Mouse (Mus musculus) G1E (cell line): Measurements from ENCODE around the gene Shbg.

ENCODE experiments used
- CTCF ChIP-seq: IDR thresholded peaks from 2 replicates; pipeline ENCODE4 v1.5.1; 2012; ENCODE audit warnings: low read depth, low read length, inconsistent platforms, mixed read lengths
- POLR2AphosphoS5 ChIP-seq: IDR thresholded peaks from 2 replicates; pipeline ENCODE4 v1.6.1; 2012; ENCODE audit warnings: low read depth, low read length, inconsistent platforms; ENCODE audit not compliant: insufficient replicate concordance

DNA sequence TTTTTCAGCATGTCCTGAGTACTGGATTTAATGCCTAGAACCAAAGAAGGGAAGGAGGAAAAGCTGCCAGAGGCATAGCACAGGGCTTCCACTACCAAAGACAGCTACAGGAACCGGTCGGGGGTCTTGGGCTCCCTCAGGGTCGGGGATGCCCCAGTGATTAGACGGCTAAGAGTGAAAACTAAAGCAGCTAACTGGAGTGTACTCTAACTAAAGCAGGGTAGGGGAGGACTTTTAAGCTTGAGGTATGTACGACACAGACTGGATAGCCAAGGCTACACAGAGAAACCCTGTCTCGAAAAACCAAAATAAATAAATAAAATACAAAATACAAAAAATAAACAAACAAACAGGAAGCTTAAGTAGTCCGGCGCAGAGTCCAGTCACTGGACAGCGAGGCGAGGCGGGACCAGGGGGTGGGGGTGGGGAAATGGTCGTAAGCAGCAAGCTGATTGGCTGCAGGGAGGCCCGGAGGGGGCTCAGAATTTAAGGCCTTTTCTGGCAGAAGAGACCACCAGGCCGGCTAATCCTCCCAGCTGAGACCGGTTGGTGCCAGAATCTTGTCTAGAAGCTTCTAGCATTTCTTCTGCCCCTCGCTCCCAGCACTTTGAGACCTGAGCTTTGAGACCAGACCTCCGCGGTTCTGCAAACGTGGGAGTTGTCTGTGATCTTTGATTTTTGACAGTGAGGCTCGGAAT, 4.0 kb upstream of the Shbg start, which contains the start of gene Sat2:
- no peak for TF ChIP-seq CTCF
- no peak for TF ChIP-seq POLR2AphosphoS5
